Mouse (Mus musculus): ENCODE measurements around the gene Abhd4. TPM values are rescaled to one million over a fixed set of nuclear protein-coding genes. Genes with fewer than 3 reads are reported as not detected.
A peak's percentile ranks its signal among the peaks of the same experiment; 100 is the strongest.

Gene Abhd4
- polyA plus RNA-seq, 1 experiment from 2014 or later: 44.7 TPM

DNA sequence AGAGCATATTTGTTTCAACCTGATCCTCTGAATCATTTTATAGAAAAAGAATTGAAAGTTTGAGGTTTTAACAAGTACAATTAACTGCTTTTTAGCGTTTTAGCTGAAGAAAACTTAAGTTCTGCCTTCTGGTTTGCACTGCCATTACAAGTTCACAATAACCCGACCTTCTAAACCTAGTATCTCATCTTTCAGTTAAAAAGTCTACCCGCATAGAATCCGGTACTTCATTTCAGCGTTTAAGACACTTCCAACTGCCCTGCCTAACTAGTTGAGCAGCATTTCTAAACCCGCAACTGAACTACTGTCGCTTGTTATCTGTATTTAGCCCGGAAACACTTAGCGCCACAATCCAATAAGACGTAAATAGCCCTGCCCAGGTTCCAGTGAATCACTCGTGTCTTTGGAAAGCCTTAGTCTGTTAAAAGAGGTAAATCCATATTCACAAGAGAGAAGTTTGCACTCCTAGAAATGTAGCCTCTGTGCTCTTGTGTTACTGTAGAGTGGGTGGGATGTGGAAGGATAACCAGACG, 748 bp downstream of the Abhd4 start:
- peak overlapping the region; percentile 61 for H3K4me3 ChIP-seq
- H3K27ac ChIP-seq: peak overlapping the region; percentile 90; the same call in 1 of the 2 replicates
- H3K27me3 ChIP-seq (ENCODE audit: insufficient read depth, poor library complexity, severe bottlenecking): no peaks in the 10 kb centered on the region
- no peaks in the 10 kb centered on the region for H3K9me3 ChIP-seq
- H3K36me3 ChIP-seq: peaks cover 10% of the 10 kb centered on the region; the same call in 1 of the 2 replicates
- DNase-seq (ENCODE audit: low spot score): no peak
- WGBS: 69% methylated on average over 12 of the region's 12 CpGs
- H3K4me1 ChIP-seq (replicated peaks): peaks cover 36% of the 10 kb centered on the region

DNA sequence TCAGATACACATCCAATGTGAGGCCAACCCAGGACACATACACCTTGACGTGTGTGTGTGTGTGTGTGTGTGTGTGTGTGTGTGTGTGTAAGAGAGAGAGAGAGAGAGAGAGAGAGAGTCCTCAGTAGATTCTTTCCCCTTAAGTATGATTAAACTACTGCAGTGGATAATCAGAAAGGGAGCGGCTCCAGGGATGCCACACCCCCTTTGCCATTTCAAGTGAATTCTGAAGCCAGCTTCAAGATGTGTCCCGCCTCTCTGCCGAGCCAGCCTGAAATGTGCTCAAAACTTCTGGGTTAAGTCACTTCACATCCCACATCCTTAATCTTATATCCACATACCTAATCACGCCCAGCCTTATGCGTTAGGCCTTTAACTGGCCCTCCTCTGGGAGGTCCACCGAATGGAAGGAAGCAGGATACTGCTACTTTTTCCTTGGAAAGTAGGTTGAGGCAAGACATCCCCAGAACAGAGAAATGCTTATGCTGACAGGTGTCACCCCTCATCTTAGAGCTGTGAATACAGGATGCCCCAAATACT, 4.2 kb downstream of the Abhd4 start:
- peaks cover 4% of the 10 kb centered on the region; the same call in 1 of the 2 replicates for H3K27me3 ChIP-seq (ENCODE audit: insufficient read depth, poor library complexity, severe bottlenecking)
- H3K27ac ChIP-seq: no peak overlapping the region
- peaks cover 28% of the 10 kb centered on the region for H3K4me1 ChIP-seq (replicated peaks)
- H3K36me3 ChIP-seq: peaks cover 8% of the 10 kb centered on the region
- WGBS: 63% methylated on average over 7 of the region's 7 CpGs
- no peak for DNase-seq (ENCODE audit: low spot score)
- H3K9me3 ChIP-seq: no peaks in the 10 kb centered on the region
- H3K4me3 ChIP-seq: no peak overlapping the region

DNA sequence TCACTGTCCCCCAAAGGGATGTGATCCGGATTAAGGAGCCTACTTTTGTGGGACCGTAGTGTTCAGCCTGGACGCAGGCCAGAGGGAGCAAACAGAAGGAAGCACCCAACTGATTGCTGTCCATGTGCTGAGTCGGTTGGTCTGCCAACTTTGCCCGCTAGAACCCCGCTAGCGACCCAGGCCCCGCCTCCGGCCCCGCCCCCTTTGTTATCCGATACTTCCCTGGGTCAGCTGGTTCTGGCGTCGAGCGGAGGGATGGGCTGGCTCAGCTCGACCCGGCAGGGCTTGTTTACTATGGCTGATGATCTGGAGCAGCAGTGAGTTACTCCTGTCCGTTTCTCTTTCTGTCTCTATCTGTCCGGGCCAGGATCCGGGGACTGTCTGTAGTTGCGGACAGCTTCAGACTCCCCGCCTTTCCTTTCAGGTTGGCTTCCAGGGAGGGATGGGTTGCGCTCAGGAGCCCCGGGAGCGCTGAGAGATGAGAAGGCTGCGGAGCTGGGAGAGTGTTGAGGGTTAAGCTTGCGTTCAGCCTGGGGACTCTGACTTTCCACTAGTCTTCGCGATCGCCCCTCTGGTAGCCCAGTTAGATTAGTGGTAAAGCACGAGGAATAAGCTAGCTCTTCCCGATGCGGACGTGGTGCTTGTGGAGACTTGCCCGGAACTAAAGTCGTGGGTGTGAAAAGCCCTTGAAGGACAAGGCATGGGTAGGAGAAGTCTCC, 5.2 kb downstream of the Abhd4 start:
- no peaks in the 10 kb centered on the region for H3K9me3 ChIP-seq
- under 1% methylated on average over 35 of the region's 35 CpGs for WGBS
- H3K27ac ChIP-seq: peak overlapping the region; percentile 84
- peak; percentile 92 for DNase-seq (ENCODE audit: low spot score)
- peaks cover 4% of the 10 kb centered on the region; the same call in 1 of the 2 replicates for H3K27me3 ChIP-seq (ENCODE audit: insufficient read depth, poor library complexity, severe bottlenecking)
- H3K4me3 ChIP-seq: peak overlapping the region; percentile 70
- peaks cover 27% of the 10 kb centered on the region for H3K4me1 ChIP-seq (replicated peaks)
- peaks cover 14% of the 10 kb centered on the region for H3K36me3 ChIP-seq

DNA sequence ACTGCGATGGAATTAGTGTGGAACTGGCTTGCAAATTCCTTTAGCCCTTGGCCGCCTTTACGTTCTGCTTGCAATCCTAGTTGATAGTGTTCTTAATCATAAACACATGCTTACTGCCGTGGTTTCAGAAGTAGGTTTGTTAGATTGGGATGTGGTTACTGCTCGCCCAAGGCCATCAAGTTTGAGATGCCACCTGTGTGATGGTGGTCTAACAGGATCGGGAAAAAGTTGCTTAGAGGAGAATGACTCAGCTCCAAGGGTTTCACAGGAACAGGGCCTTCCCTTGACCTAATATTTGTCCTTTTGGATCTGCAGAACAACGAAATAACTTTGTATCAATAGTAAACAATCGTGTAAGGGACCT, 5.7 kb downstream of the Abhd4 start:
- 27% methylated on average over 8 of the region's 8 CpGs for WGBS
- Histone ChIP-seq H3K36me3 (peaks cover 16% of the 10 kb centered on the region), H3K4me3 (peak overlapping the region; percentile 70), H3K4me1 (replicated peaks) (peaks cover 22% of the 10 kb centered on the region), H3K9me3 (no peaks in the 10 kb centered on the region), H3K27me3 (ENCODE audit: insufficient read depth, poor library complexity, severe bottlenecking) (peaks cover 4% of the 10 kb centered on the region; the same call in 1 of the 2 replicates), H3K27ac (peak overlapping the region; percentile 84)
- no peak for DNase-seq (ENCODE audit: low spot score)

DNA sequence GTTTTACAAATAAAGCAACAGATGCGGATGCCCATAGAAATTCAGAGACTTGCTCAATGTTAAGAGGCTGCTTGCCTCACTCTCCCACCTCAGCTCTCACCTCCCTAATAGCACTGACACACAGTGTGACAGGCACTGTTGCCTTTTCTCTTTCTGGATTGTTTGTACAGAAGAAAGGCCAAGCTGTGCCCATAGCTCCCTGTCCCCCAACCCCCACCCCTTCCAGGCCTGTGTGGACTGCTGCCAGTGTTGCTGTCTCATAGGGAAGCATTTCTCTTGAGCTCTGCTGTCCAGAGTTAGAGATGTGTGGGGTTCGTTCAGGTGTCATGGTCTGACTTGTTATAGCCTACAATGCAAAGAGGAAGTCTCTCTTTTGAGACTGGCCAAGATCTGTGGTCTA, 6.2 kb downstream of the Abhd4 start:
- WGBS: 74% methylated on average over 2 of the region's 2 CpGs
- peak overlapping the region; percentile 70; the same call in 1 of the 2 replicates for H3K4me3 ChIP-seq

DNA sequence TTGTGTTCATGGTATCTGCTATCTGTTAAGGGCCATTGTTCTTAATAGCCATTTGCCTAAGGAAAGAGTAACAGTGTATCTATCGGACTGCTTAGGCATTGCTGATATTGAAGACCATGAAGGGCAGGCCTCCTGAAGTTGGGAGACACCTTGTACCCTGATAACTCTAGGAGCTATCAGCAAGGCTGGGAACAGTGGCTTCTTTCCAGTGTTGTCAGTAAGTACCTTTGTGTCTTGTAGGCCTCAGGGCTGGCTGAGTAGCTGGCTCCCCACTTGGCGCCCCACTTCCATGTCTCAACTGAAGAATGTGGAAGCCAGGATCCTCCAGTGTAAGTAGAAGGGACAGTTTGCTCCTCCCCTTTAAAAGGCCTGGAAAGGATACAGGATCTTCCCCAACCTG, 7.4 kb downstream of the Abhd4 start:
- no peak overlapping the region for H3K4me3 ChIP-seq
- no peak for DNase-seq (ENCODE audit: low spot score)
- WGBS: 92% methylated on average over 2 of the region's 2 CpGs
- H3K4me1 ChIP-seq (replicated peaks): peaks cover 22% of the 10 kb centered on the region
- H3K9me3 ChIP-seq: no peaks in the 10 kb centered on the region
- peaks cover 16% of the 10 kb centered on the region for H3K36me3 ChIP-seq
- peaks cover 4% of the 10 kb centered on the region; the same call in 1 of the 2 replicates for H3K27me3 ChIP-seq (ENCODE audit: insufficient read depth, poor library complexity, severe bottlenecking)
- no peak overlapping the region for H3K27ac ChIP-seq

More for the DNA sequence above, 6.2 kb downstream of the Abhd4 start:
- no peak for DNase-seq (ENCODE audit: low spot score)
- no peak overlapping the region for H3K27ac ChIP-seq
- peaks cover 20% of the 10 kb centered on the region for H3K4me1 ChIP-seq (replicated peaks)
- H3K9me3 ChIP-seq: no peaks in the 10 kb centered on the region
- H3K27me3 ChIP-seq (ENCODE audit: insufficient read depth, poor library complexity, severe bottlenecking): peaks cover 4% of the 10 kb centered on the region; the same call in 1 of the 2 replicates
- H3K36me3 ChIP-seq: peaks cover 16% of the 10 kb centered on the region

DNA sequence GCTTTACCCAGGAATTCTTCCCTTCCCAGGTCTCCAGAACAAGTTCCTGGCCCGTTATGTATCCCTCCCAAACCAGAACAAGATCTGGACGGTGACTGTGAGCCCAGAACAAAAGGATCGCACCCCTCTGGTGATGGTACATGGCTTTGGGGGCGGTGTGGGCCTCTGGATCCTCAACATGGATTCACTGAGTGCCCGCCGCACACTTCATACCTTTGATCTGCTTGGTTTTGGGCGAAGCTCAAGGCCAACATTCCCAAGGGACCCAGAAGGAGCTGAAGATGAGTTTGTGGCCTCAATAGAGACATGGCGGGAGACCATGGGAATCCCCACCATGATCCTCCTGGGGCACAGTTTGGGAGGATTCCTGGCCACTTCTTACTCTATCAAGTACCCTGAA, 8.6 kb downstream of the Abhd4 start:
- H3K4me1 ChIP-seq (replicated peaks): peaks cover 22% of the 10 kb centered on the region
- peaks cover 4% of the 10 kb centered on the region; the same call in 1 of the 2 replicates for H3K27me3 ChIP-seq (ENCODE audit: insufficient read depth, poor library complexity, severe bottlenecking)
- H3K9me3 ChIP-seq: no peaks in the 10 kb centered on the region
- WGBS: 89% methylated on average over 8 of the region's 8 CpGs
- DNase-seq (ENCODE audit: low spot score): no peak
- no peak overlapping the region for H3K4me3 ChIP-seq
- peaks cover 21% of the 10 kb centered on the region for H3K36me3 ChIP-seq
- H3K27ac ChIP-seq: no peak overlapping the region

DNA sequence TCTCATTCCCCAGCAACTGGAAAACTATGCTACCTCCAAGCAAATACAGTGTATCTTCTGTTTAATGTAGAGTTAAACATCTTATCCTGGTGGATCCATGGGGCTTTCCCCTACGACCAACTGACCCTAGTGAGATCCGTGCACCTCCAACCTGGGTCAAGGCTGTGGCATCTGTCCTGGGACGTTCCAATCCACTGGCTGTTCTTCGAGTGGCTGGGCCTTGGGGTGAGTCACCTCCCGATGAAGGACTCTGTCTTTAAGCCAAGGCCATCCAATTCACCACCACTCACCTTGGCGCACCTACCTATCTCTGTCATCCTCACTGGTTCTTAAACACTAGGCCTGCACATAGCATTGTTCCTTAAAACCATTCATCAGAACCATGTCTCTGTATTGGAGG, 9.1 kb downstream of the Abhd4 start:
- no peak for DNase-seq (ENCODE audit: low spot score)
- Histone ChIP-seq H3K27me3 (ENCODE audit: insufficient read depth, poor library complexity, severe bottlenecking) (peaks cover 4% of the 10 kb centered on the region; the same call in 1 of the 2 replicates), H3K4me1 (replicated peaks) (peaks cover 22% of the 10 kb centered on the region), H3K4me3 (no peak overlapping the region), H3K27ac (no peak overlapping the region), H3K36me3 (peaks cover 26% of the 10 kb centered on the region), H3K9me3 (no peaks in the 10 kb centered on the region)
- whole genome bisulfite sequencing: 93% methylated on average over 6 of the region's 6 CpGs

DNA sequence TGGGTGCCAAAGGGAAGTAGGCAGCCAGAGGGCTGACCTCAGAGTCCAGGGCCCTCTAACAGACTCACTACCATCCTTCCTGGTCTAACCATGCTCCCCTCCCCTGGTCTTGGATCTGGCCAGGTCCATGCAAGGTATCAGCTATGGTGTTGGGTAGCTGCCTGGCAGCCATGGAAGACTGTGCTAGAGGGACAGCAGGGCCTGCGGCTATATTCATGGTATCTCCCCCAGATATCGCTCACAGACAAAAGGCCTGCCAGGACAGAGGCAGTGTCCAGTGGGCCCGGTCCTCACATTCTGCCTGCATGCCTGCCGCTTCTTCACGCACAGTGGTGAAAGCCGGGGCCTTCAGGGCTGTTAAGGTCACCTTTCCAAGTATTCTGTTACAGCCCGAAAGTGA, 10.2 kb downstream of the Abhd4 start:
- WGBS: 91% methylated on average over 7 of the region's 7 CpGs

DNA sequence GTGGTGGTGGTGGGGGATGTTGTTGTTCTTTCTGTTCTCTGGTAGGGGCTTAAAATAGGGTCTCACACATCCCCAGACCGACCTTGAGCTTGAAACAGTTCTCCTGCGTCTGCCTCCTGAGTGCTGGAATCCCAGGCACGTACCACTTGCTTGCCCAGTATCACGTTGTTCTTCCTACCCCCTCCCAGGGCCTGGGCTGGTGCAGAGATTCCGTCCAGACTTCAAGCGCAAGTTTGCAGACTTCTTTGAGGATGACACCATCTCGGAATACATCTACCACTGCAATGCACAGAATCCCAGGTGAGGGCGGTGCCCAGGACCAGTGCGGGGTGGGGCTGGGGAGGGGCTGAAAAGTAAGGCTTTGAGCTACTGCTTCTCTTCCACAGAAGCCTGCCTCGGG, 11.1 kb downstream of the Abhd4 start:
- Histone ChIP-seq H3K9me3 (no peaks in the 10 kb centered on the region), H3K36me3 (peaks cover 32% of the 10 kb centered on the region), H3K4me1 (replicated peaks) (peaks cover 8% of the 10 kb centered on the region), H3K4me3 (no peak overlapping the region), H3K27ac (no peak overlapping the region), H3K27me3 (ENCODE audit: insufficient read depth, poor library complexity, severe bottlenecking) (peaks cover 3% of the 10 kb centered on the region; the same call in 1 of the 2 replicates)
- DNase-seq (ENCODE audit: low spot score): no peak
- 39% methylated on average over 10 of the region's 10 CpGs for WGBS

More for the DNA sequence above, 10.2 kb downstream of the Abhd4 start:
- Histone ChIP-seq H3K27me3 (ENCODE audit: insufficient read depth, poor library complexity, severe bottlenecking) (peaks cover 4% of the 10 kb centered on the region; the same call in 1 of the 2 replicates), H3K36me3 (peaks cover 32% of the 10 kb centered on the region), H3K9me3 (no peaks in the 10 kb centered on the region), H3K27ac (no peak overlapping the region), H3K4me1 (replicated peaks) (peaks cover 17% of the 10 kb centered on the region), H3K4me3 (no peak overlapping the region)
- no peak for DNase-seq (ENCODE audit: low spot score)

DNA sequence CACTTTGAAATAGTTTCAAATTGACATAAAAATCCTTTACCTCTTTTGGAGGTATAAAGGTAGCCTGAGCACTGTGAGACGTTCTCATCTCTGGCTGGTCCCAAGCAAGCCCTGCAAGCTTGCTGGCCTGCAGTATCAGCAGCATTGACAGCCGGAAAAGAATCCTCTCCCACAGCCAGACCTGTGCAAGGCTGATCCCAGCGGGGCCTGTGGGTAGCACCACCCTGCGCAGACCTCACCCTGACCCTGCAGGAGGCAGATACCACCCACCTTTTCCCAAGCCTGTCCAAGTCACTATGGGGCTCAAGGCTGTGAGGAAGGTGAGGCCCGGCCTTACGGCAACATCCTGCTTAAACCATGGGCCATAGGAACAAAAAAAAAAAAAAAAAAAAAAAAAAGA, 12.0 kb downstream of the Abhd4 start:
- no peak for DNase-seq (ENCODE audit: low spot score)
- H3K4me1 ChIP-seq (replicated peaks): peaks cover 4% of the 10 kb centered on the region; the same call in 1 of the 2 replicates
- WGBS: 80% methylated on average over 6 of the region's 6 CpGs
- no peaks in the 10 kb centered on the region for H3K9me3 ChIP-seq
- H3K36me3 ChIP-seq: peaks cover 32% of the 10 kb centered on the region
- no peak overlapping the region for H3K27ac ChIP-seq
- no peaks in the 10 kb centered on the region for H3K27me3 ChIP-seq (ENCODE audit: insufficient read depth, poor library complexity, severe bottlenecking)
- no peak overlapping the region for H3K4me3 ChIP-seq

DNA sequence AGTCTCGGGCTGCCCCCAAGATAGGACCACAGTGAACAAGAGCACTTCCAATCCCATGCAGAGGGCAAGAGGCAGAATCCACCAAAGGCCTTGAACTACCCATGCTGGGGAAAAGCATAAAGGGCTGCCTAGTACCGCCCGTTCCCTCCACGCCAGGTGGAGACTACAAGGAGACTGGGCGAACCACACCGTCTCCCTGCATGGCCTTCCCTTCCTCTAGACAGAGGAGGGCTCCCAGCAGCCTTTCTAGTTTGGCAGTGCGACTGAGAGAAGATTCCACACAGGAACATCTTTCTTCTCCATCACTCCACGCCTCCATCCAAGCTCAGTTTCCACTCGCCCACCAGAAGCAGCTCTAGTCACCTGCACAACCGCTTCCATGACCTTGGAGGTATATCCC, 14.0 kb downstream of the Abhd4 start:
- Histone ChIP-seq H3K4me3 (no peak overlapping the region), H3K4me1 (replicated peaks) (peaks cover 4% of the 10 kb centered on the region; the same call in 1 of the 2 replicates), H3K27ac (no peak overlapping the region), H3K9me3 (no peaks in the 10 kb centered on the region), H3K36me3 (peaks cover 25% of the 10 kb centered on the region), H3K27me3 (ENCODE audit: insufficient read depth, poor library complexity, severe bottlenecking) (no peaks in the 10 kb centered on the region)
- DNase-seq (ENCODE audit: low spot score): no peak
- 92% methylated on average over 10 of the region's 10 CpGs for WGBS

DNA sequence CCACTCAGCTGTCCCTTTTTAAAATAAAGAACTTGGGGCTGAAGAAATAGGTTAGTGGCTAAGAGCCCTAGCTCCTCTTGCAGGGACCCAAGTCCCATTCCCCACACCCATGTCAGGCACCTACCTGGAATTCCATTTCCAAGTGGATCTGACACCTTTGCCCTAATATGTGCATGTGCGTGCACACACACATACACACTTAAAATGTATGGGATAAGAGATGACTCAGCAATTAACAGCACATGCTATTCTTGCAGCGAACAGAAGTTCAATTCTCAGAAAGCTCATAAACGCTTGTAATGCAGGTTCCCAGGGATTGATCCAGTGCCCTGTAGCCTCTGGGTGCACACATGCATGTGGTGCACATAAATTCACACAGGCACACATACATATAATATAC, 15.6 kb downstream of the Abhd4 start:
- no peaks in the 10 kb centered on the region for H3K27me3 ChIP-seq (ENCODE audit: insufficient read depth, poor library complexity, severe bottlenecking)
- H3K4me1 ChIP-seq (replicated peaks): peaks cover 4% of the 10 kb centered on the region; the same call in 1 of the 2 replicates
- H3K36me3 ChIP-seq: peaks cover 15% of the 10 kb centered on the region
- no peak overlapping the region for H3K4me3 ChIP-seq
- no peak for DNase-seq (ENCODE audit: low spot score)
- no peak overlapping the region for H3K27ac ChIP-seq
- 91% methylated on average over 3 of the region's 3 CpGs for WGBS
- no peaks in the 10 kb centered on the region for H3K9me3 ChIP-seq
